Mouse (Mus musculus) midbrain, embryonic 16.5 days (tissue): ENCODE results near the gene Cyp4a29. TPM values are rescaled to one million over a fixed set of nuclear protein-coding genes. Genes with fewer than 3 reads are reported as not detected.
"Not testable (repeated sequence)": the region's sequence is repeated elsewhere in the genome, so short reads cannot be mapped to it uniquely, and the experiment has no call there.

Experiments
- ATAC-seq: fragments of 200-750 bp; cut with Nextera tagmentation; 2 replicates; pipeline ENCODE4 v1.8.0; 2017; ENCODE audit warnings: moderate TSS enrichment
- H3K27ac ChIP-seq: fragments of 300-500 bp; sonication (generic); 2 replicates; pipeline ENCODE4 v1.5.1; 2014; ENCODE audit warnings: mild to moderate bottlenecking, low read length, mixed read lengths
- H3K27me3 ChIP-seq: fragments of 300-500 bp; sonication (generic); 2 replicates; pipeline ENCODE4 v1.6.1; 2014; ENCODE audit warnings: low read depth, low read length, mixed read lengths; ENCODE audit not compliant: control insufficient read depth, insufficient read depth
- H3K36me3 ChIP-seq: fragments of 300-500 bp; sonication (generic); 2 replicates; pipeline ENCODE4 v1.6.1; 2014; ENCODE audit warnings: mild to moderate bottlenecking, low read length, moderate library complexity, mixed read lengths; ENCODE audit not compliant: control insufficient read depth, insufficient read depth
- H3K4me1 ChIP-seq: fragments of 300-500 bp; sonication (generic); 2 replicates; pipeline ENCODE4 v1.6.1; 2014; ENCODE audit warnings: mild to moderate bottlenecking, low read length, mixed read lengths; ENCODE audit not compliant: control insufficient read depth, insufficient read depth
- H3K4me2 ChIP-seq: fragments of 300-500 bp; sonication (generic); 2 replicates; pipeline ENCODE4 v1.6.1; 2014; ENCODE audit warnings: mild to moderate bottlenecking, low read length, mixed read lengths
- H3K4me3 ChIP-seq: fragments of 300-500 bp; sonication (generic); 2 replicates; pipeline ENCODE4 v1.5.1; 2014; ENCODE audit warnings: low read depth, mild to moderate bottlenecking, low read length, moderate library complexity, mixed read lengths
- H3K9ac ChIP-seq: fragments of 300-500 bp; sonication (generic); 2 replicates; pipeline ENCODE4 v1.6.1; 2014; ENCODE audit warnings: low read depth, low read length, mixed read lengths
- H3K9me3 ChIP-seq: fragments of 300-500 bp; sonication (generic); replicated peaks from 2 replicates; pipeline ENCODE4 v1.6.1; 2014; ENCODE audit warnings: mild to moderate bottlenecking, low read length, mixed read lengths; ENCODE audit not compliant: control insufficient read depth, poor library complexity, severe bottlenecking
- polyA plus RNA-seq: library from polyadenylated mRNA; unstranded; fragments of >200 nt; fragmentation: Nextera tagmentation; extraction: Ambion mirVana; gene quantifications from 2 replicates; pipeline ENCODE4 v1.2.1, GENCODE M21; 2015

Cyp4a29 gene
- polyA plus RNA-seq, 1 experiment from 2014 or later = not detected

- not testable (repeated sequence) for ATAC-seq, H3K27me3 ChIP-seq, H3K9ac ChIP-seq, H3K27ac ChIP-seq, H3K9me3 ChIP-seq, H3K36me3 ChIP-seq, H3K4me1 ChIP-seq, H3K4me2 ChIP-seq, H3K4me3 ChIP-seq
These were observed 56.9 kb downstream of the Cyp4a29 start, which contains the start of gene Cyp4a12a for GRCm38 (mm10) chr4:115298746-115299145. Cyp4a12a (plus strand) TSS chr4:115299046.

Other genes with a start within 250 kb of the Cyp4a29 start
- gene Stil, start 241.9 kb upstream of the Cyp4a29 start, polyA plus RNA-seq = 2.0 and 2.1 TPM in 2 replicates
- 4.6 and 6.4 TPM in 2 replicates for gene Tal1, start 185.7 kb upstream of the Cyp4a29 start, polyA plus RNA-seq
- 2.0 and 2.3 TPM in 2 replicates for gene Pdzk1ip1, start 153.4 kb upstream of the Cyp4a29 start, polyA plus RNA-seq
- 11.8 and 15.4 TPM in 2 replicates for gene Cyp4x1, start 107.8 kb upstream of the Cyp4a29 start, polyA plus RNA-seq
- gene Cyp4a12a, start 57.0 kb downstream of the Cyp4a29 start, polyA plus RNA-seq = not detected in 2 replicates
- not detected in 2 replicates for gene Cyp4a12b, start 169.5 kb downstream of the Cyp4a29 start, polyA plus RNA-seq
- gene Cyp4a30b, start 210.5 kb downstream of the Cyp4a29 start, polyA plus RNA-seq = not detected in 2 replicates